In genomic region chr15:7137607-7138006, GRCm38 (mm10) we compare ENCODE assay signal across 12 mouse cellular contexts. TPM values are rescaled to one million over a fixed set of nuclear protein-coding genes. Genes with fewer than 3 reads are reported as not detected.
DNase-seq lines count a peak whose midpoint lies in the region; ATAC-seq and TF ChIP-seq lines count a peak whose summit lies in the region.
"Had no signal": no experiment of that assay in that cellular context is flagged by ENCODE, and none has a peak within 500 bp of the region (broad histone marks: within the 10 kb centered on the region; RNA-seq: fewer than 3 reads in every experiment).

No protein-coding gene starts in this region.

- intact Hi-C loops in heart, postnatal 25 days (cut with DNase I): loop anchor here (10.0 kb wide), 2 partner anchors 47 to 307 kb away; no protein-coding TSS in a partner anchor

- no peak for TF ChIP-seq CTCF in heart, postnatal 0 days (IDR thresholded peaks at IDR 0.05; ENCODE audit: low read depth)

- no peaks in the 10 kb centered on the region for H3K36me3 ChIP-seq in heart, postnatal 0 days (replicated peaks; ENCODE audit: control insufficient read depth, insufficient read depth, low read length)
- no peaks in the 10 kb centered on the region for H3K36me3 ChIP-seq in intestine, embryonic 16.5 days (ENCODE audit: control insufficient read depth, insufficient read depth, low read length)
- H3K36me3 ChIP-seq in midbrain, embryonic 10.5 days: no peaks in the 10 kb centered on the region
- no peaks in the 10 kb centered on the region for H3K36me3 ChIP-seq in forebrain, embryonic 12.5 days (replicated peaks)
- H3K36me3 ChIP-seq: forebrain, embryonic 10.5 days; limb, embryonic 15.5 days had no signal

- no peaks in the 10 kb centered on the region for H3K9me3 ChIP-seq in heart, postnatal 0 days (replicated peaks; ENCODE audit: control insufficient read depth, low read length)
- H3K9me3 ChIP-seq in intestine, embryonic 16.5 days (ENCODE audit: control insufficient read depth, low read length): no peaks in the 10 kb centered on the region
- H3K9me3 ChIP-seq in midbrain, embryonic 10.5 days (replicated peaks): no peaks in the 10 kb centered on the region
- no peaks in the 10 kb centered on the region for H3K9me3 ChIP-seq in forebrain, embryonic 12.5 days
- H3K9me3 ChIP-seq: forebrain, embryonic 10.5 days; limb, embryonic 15.5 days had no signal

- no peak overlapping the region for H3K4me3 ChIP-seq in heart, postnatal 0 days (ENCODE audit: low read depth, low read length)
- no peak overlapping the region for H3K4me3 ChIP-seq in intestine, embryonic 16.5 days (ENCODE audit: low read length)
- no peak overlapping the region for H3K4me3 ChIP-seq in midbrain, embryonic 10.5 days
- H3K4me3 ChIP-seq in forebrain, embryonic 12.5 days (replicated peaks): no peak overlapping the region
- H3K4me3 ChIP-seq: forebrain, embryonic 10.5 days; limb, embryonic 15.5 days had no signal

- H3K27ac ChIP-seq in heart, postnatal 0 days (ENCODE audit: low read depth): no peak overlapping the region
- no peak overlapping the region for H3K27ac ChIP-seq in intestine, embryonic 16.5 days (ENCODE audit: low read length)
- no peak overlapping the region for H3K27ac ChIP-seq in midbrain, embryonic 10.5 days (replicated peaks)
- no peak overlapping the region for H3K27ac ChIP-seq in forebrain, embryonic 12.5 days
- H3K27ac ChIP-seq: forebrain, embryonic 10.5 days; limb, embryonic 15.5 days had no signal

- no peak overlapping the region for H3K4me2 ChIP-seq in heart, postnatal 0 days (ENCODE audit: low read depth, low read length)
- peak overlapping the region; percentile 30; the same call in 1 of the 2 replicates for H3K4me2 ChIP-seq in intestine, embryonic 16.5 days (ENCODE audit: low read depth, low read length)
- H3K4me2 ChIP-seq in forebrain, embryonic 12.5 days: no peak overlapping the region
- H3K4me2 ChIP-seq: limb, embryonic 15.5 days had no signal

- 0 out of 2 replicates have a peak, but pooled peaks have one; percentile 18 for ATAC-seq in heart, postnatal 0 days (ENCODE audit: insufficient read depth, low read depth)
- ATAC-seq in intestine, embryonic 16.5 days: peak; percentile 63
- no peak for ATAC-seq in forebrain, embryonic 12.5 days (ENCODE audit: low FRiP score)
- ATAC-seq: CD4-positive, CD25-positive, alpha-beta regulatory T cell, adult 4 months had no signal

- peaks cover 30% of the 10 kb centered on the region for H3K4me1 ChIP-seq in heart, postnatal 0 days (ENCODE audit: control insufficient read depth, insufficient read depth)
- H3K4me1 ChIP-seq in intestine, embryonic 16.5 days (ENCODE audit: control insufficient read depth, insufficient read depth, low read length): peaks cover 5% of the 10 kb centered on the region
- H3K4me1 ChIP-seq in midbrain, embryonic 10.5 days: peaks cover 3% of the 10 kb centered on the region; the same call in 1 of the 2 replicates
- H3K4me1 ChIP-seq in forebrain, embryonic 12.5 days: no peaks in the 10 kb centered on the region
- H3K4me1 ChIP-seq: forebrain, embryonic 10.5 days had no signal

- H3K27me3 ChIP-seq in heart, postnatal 0 days (ENCODE audit: control insufficient read depth, insufficient read depth, low read length): no peaks in the 10 kb centered on the region
- H3K27me3 ChIP-seq in intestine, embryonic 16.5 days (replicated peaks; ENCODE audit: control insufficient read depth, insufficient read depth, low read length): no peaks in the 10 kb centered on the region
- peaks cover 4% of the 10 kb centered on the region; the same call in 1 of the 2 replicates for H3K27me3 ChIP-seq in midbrain, embryonic 10.5 days (ENCODE audit: low read depth, poor library complexity, severe bottlenecking)
- H3K27me3 ChIP-seq in forebrain, embryonic 12.5 days: no peaks in the 10 kb centered on the region

- DNase-seq in heart, postnatal 0 days (ENCODE audit: low spot score): no peak
- DNase-seq in heart, postnatal 25 days (ENCODE audit: low spot score): no peak
- peak; percentile 66 to 78 for DNase-seq in kidney, postnatal 36 days
- DNase-seq in lung, postnatal 10 days: peak; percentile 36
- DNase-seq in midbrain, embryonic 10.5 days (ENCODE audit: low spot score): no peak
- DNase-seq in thymus, postnatal 36 days: no peak
- DNase-seq: embryo, embryonic 11 days had no signal

- TF ChIP-seq EP300 in heart, postnatal 0 days (IDR thresholded peaks at IDR 0.05; ENCODE audit: low read depth): no peak

- H3K9ac ChIP-seq in heart, postnatal 0 days (replicated peaks; ENCODE audit: low read depth, low read length): no peak overlapping the region
- no peak overlapping the region for H3K9ac ChIP-seq in intestine, embryonic 16.5 days (ENCODE audit: low read depth, low read length)
- H3K9ac ChIP-seq in forebrain, embryonic 12.5 days: no peak overlapping the region
- H3K9ac ChIP-seq: limb, embryonic 15.5 days had no signal

- WGBS in heart, postnatal 0 days: 48% methylated on average over 12 of the region's 12 CpGs
- 45% methylated on average over 12 of the region's 12 CpGs for WGBS in intestine, embryonic 16.5 days
- 92% methylated on average over 12 of the region's 12 CpGs for WGBS in midbrain, embryonic 10.5 days
- WGBS in forebrain, embryonic 12.5 days: 91% methylated on average over 12 of the region's 12 CpGs

RNA-seq across cellular contexts. Expression of gene Lifr, which starts 47.2 kb away (rescaled TPM):
- 24.0 and 34.9 TPM in 2 replicates for total RNA-seq in heart, postnatal 0 days (2014; rRNA removed; ENCODE audit: low replicate concordance)
- 14.9 and 15.1 TPM in 2 replicates for polyA plus RNA-seq in heart, postnatal 0 days (2015; fragmentation: Nextera tagmentation; extraction: Ambion mirVana)
- total RNA-seq in heart, postnatal 25 days (2021): 10 to 100 TPM; 53.8 to 63.4 TPM
- 11.6 and 12.9 TPM in 2 replicates for polyA plus RNA-seq in intestine, embryonic 16.5 days (2015; fragmentation: Nextera tagmentation; extraction: Ambion mirVana)
- polyA plus RNA-seq in midbrain, embryonic 10.5 days (2016; fragmentation: Nextera tagmentation; extraction: Ambion mirVana): 10.0 and 10.1 TPM in 2 replicates
- 5.9 and 8.0 TPM in 2 replicates for polyA plus RNA-seq in forebrain, embryonic 12.5 days (2016; fragmentation: Nextera tagmentation; extraction: Ambion mirVana)

Comparison
In these comparisons a context has a peak if more than half of its experiments do, and no peak if none do; other contexts are left out.
1. DNase-seq: peak in kidney, postnatal 36 days (2 of 2) and lung, postnatal 10 days (single experiment); none in heart, postnatal 0 days (single experiment), heart, postnatal 25 days (single experiment), midbrain, embryonic 10.5 days (single experiment) and thymus, postnatal 36 days (0 of 2).